Mouse (Mus musculus) testis, postnatal 10 days (tissue): ENCODE results near the gene Ebi3.

Source experiments
- DNase-seq: peaks from one replicate; pipeline ENCODE4 v3.0.0; 2021; ENCODE audit warnings: low spot score

Gene Ebi3

DNA sequence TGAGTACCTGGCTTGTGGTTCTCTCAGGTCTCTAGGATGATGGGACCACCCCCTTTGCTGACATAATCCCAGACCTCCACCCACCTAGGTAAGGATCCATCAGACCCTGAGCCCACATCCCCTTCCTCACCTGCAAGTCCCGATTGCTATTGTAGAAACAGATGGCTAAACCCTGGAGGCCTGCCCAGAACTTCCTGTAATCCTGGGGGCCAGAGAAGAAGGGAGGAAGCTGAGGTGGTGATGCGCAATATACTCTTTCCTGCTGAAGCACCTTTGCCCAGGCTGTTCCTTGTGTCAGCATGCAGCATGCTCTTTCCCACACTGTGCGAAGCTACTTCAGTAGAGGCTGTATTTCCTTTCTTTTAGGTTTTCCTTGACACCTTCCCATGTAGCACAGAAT is 50.6 kb downstream of the Ebi3 start:
- no peak for DNase-seq

DNA sequence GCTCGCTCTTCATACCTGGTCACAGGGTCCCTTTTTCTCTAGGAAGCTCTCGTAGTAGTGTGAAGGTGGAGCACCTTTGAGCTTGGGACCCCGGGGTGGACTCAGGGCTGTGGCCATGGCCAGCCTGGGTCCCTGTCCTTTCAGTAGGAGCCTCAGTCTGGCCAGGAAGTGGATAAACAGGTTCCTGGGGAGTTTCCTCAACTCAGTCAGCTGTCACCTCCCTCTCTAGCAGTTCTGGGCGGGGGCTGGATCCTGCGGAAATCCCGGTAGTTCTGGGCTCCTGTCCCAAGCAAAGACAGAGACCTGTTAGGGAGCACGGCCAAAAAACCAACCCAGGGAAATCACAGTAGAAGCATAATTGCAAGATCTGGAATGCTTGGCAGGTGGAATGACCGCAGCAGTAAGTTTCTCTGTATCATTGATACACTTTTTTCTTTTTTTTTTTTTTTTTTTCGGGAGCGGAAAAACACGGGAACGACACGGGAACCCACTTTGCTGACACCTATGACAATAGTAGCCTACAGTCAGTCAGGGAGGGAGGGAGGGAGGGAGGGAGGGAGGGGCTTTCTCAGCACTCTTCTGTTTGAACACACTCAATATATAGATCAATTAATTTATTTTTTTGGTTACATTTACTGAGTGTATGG is 53.1 kb downstream of the Ebi3 start, which contains the start of the genes Stap2 and Mpnd:
TSS of gene Stap2 (minus strand) at position 170 of the 647 bp plus-strand sequence.
TSS of gene Mpnd (plus strand) at position 297 of the 647 bp plus-strand sequence.
- DNase-seq = peak; percentile 78
